Mouse (Mus musculus) v-Abl transformed pro-B cells (cell line): Measurements from ENCODE around the gene Oxgr1.
"Not testable (repeated sequence)": the region's sequence is repeated elsewhere in the genome, so short reads cannot be mapped to it uniquely, and the experiment has no call there.

Experiments used
- in situ Hi-C, 2 experiments: fragments of 400-800 bp; cut with MboI; formaldehyde crosslinking; loops; one replicate each; pipeline ENCODE4 v1.15.1; 2025; ENCODE audit not compliant: unreplicated experiment in 2 of 2

Oxgr1 gene

GRCm38 (mm10) chr14:119986351-119986750 lies 55.9 kb downstream of the Oxgr1 start:
- in situ Hi-C loops, result not testable (repeated sequence)

GRCm38 (mm10) chr14:119981314-119981713 lies 60.9 kb downstream of the Oxgr1 start:
- in situ Hi-C loops, result no loop called here

DNA sequence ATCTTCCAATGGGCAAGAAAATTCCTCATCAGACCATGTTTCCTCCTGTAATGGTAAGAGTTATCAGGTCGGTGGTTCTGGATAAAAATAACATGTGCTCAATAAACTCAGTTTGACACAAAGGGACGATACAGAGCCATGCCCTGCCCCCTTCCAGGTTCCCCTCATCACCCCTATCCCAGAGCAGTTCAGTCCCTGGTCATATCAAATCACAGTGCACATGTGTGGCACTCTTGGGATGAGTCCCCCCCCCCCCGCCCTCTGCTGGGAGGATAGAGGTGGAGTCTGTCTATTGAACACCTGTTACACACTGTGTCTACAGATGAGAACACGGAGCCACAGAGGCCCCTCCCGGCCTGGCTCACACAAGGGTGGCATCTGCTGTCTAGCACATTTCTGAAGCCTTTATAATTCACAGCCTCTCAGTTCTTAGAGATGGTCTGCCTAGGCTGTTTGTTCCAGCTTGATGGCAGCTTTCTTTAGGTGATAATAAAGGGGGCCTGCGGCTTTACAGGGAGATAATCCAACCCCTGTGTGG lies 61.5 kb downstream of the Oxgr1 start:
- in situ Hi-C loops, result no loop called here
